Mouse (Mus musculus): Measurements from ENCODE around the gene Ppp4r3b. TPM values are rescaled to one million over a fixed set of nuclear protein-coding genes. Genes with fewer than 3 reads are reported as not detected.

Ppp4r3b gene
- polyA plus RNA-seq, 1 experiment from 2014 or later, result 128 TPM

- H3K27ac ChIP-seq, result no peak overlapping the region
- no peak for ATAC-seq (ENCODE audit: low FRiP score)
- no peaks in the 10 kb centered on the region for H3K9me3 ChIP-seq
- H3K9ac ChIP-seq, result no peak overlapping the region
- H3K4me2 ChIP-seq, result no peak overlapping the region
- H3K27me3 ChIP-seq, result no peaks in the 10 kb centered on the region
- H3K4me3 ChIP-seq (replicated peaks), result no peak overlapping the region
- no peaks in the 10 kb centered on the region for H3K4me1 ChIP-seq
- H3K36me3 ChIP-seq (replicated peaks), result peaks cover 33% of the 10 kb centered on the region
- 95% methylated on average over 5 of the region's 5 CpGs for WGBS
These were observed 9.1 kb downstream of the Ppp4r3b start for GRCm38 (mm10) chr11:29181751-29182150.

DNA sequence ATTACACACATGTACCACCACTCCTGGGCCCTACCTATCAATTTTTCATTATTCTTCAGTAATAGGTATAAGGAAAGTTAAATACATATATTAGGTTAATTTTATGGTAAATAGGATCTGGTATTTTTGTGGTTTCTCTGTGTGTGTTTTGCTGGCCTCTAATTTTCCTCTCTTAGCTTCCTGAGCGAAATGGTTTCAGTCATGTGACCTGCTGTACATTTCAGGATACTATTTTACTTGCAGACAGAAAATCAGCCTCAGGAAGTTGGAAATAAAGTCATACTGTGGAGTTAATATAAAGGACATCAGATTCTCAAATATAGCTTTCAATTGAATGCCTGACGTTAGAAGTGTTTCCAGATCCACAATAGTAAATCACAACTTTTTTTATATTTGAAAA is 16.3 kb downstream of the Ppp4r3b start:
- Histone ChIP-seq H3K4me2 (no peak overlapping the region), H3K4me3 (replicated peaks) (no peak overlapping the region), H3K9ac (no peak overlapping the region), H3K36me3 (replicated peaks) (peaks cover 46% of the 10 kb centered on the region), H3K4me1 (no peaks in the 10 kb centered on the region), H3K27me3 (no peaks in the 10 kb centered on the region), H3K27ac (no peak overlapping the region), H3K9me3 (no peaks in the 10 kb centered on the region)
- no peak for ATAC-seq (ENCODE audit: low FRiP score)
- 86% methylated on average over 2 of the region's 2 CpGs for WGBS

DNA sequence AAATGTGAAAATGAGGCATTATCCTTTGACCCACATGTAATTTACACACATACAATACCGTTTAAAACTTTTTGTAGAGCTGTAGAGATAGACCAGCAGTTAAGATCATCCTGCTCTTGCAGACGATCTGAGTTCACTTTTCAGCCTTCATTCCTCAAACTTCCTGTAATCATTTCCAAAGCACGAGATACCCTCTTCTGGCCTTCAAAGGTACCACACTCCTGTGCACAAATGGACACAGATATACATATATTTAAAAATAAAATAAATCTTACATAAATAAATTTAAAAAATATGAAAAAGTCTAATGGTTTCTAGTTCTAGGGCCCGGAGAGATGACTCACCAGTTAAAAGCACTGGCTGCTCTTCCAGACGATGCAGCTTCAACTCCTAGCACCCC is 31.0 kb downstream of the Ppp4r3b start:
- Histone ChIP-seq H3K4me2 (no peak overlapping the region), H3K36me3 (replicated peaks) (peaks cover 37% of the 10 kb centered on the region), H3K27me3 (no peaks in the 10 kb centered on the region), H3K27ac (no peak overlapping the region), H3K9me3 (no peaks in the 10 kb centered on the region), H3K4me1 (no peaks in the 10 kb centered on the region), H3K9ac (no peak overlapping the region), H3K4me3 (replicated peaks) (no peak overlapping the region)
- WGBS, result 95% methylated on average over 5 of the region's 5 CpGs
- ATAC-seq (ENCODE audit: low FRiP score), result no peak

DNA sequence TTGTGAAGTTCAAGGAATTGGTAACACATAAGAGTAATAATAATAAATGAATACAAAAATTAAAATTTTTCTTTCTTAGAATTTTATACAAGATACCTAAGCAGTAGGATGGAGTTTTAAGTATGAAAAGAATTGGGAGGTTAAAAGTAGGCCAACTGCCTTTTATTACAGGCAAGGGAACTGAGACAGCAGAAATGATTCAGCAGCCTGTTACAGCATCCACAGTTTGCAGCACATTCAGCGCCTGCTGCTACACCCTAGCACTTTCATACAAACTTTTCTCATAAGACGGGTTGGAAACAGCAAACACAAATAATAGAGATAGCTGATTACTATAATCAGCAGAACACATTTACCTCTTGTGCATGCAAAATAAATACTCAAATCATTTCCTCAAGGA is 37.1 kb downstream of the Ppp4r3b start:
- H3K36me3 ChIP-seq (replicated peaks), result peaks cover 30% of the 10 kb centered on the region
- no peak for ATAC-seq (ENCODE audit: low FRiP score)
- 93% methylated on average over 2 of the region's 2 CpGs for WGBS

GRCm38 (mm10) chr11:29216196-29216595 is 43.5 kb downstream of the Ppp4r3b start:
- no peak for ATAC-seq (ENCODE audit: low FRiP score)
- 93% methylated on average over 2 of the region's 2 CpGs for WGBS

More for the DNA sequence above, 37.1 kb downstream of the Ppp4r3b start:
- Histone ChIP-seq H3K4me2 (no peak overlapping the region), H3K9me3 (no peaks in the 10 kb centered on the region), H3K4me1 (no peaks in the 10 kb centered on the region), H3K9ac (no peak overlapping the region), H3K4me3 (replicated peaks) (no peak overlapping the region), H3K27me3 (no peaks in the 10 kb centered on the region), H3K27ac (no peak overlapping the region)

DNA sequence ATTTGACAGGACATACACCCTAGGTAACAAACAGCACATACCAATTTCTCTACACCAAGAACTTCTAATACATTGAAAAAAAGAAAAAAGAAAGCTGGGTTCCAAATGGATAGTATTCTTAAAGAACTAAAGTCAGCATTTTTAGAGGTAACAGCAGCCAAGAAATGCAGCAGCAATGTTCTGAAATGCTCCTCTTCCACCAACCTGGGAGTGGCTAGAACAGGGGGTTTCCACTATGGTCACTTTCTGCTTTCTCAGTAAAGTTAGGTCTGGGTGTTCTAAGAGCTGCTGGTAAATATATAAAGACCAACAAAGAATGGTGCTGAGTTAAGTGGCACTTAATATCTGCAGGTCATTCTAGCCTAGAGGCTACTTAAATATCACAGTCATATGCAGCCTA is 46.4 kb downstream of the Ppp4r3b start:
- Histone ChIP-seq H3K4me3 (replicated peaks) (no peak overlapping the region), H3K9me3 (no peaks in the 10 kb centered on the region), H3K4me2 (no peak overlapping the region), H3K9ac (no peak overlapping the region), H3K27ac (no peak overlapping the region), H3K4me1 (no peaks in the 10 kb centered on the region), H3K36me3 (replicated peaks) (peaks cover 69% of the 10 kb centered on the region), H3K27me3 (no peaks in the 10 kb centered on the region)
- ATAC-seq (ENCODE audit: low FRiP score), result no peak

More at GRCm38 (mm10) chr11:29216196-29216595, 43.5 kb downstream of the Ppp4r3b start:
- H3K27ac ChIP-seq, result no peak overlapping the region
- H3K9me3 ChIP-seq, result no peaks in the 10 kb centered on the region
- H3K4me2 ChIP-seq, result no peak overlapping the region
- no peak overlapping the region for H3K9ac ChIP-seq
- H3K4me1 ChIP-seq, result no peaks in the 10 kb centered on the region
- no peak overlapping the region for H3K4me3 ChIP-seq (replicated peaks)
- H3K27me3 ChIP-seq, result no peaks in the 10 kb centered on the region
- H3K36me3 ChIP-seq (replicated peaks), result peaks cover 63% of the 10 kb centered on the region

GRCm38 (mm10) chr11:29222310-29222709 is 49.6 kb downstream of the Ppp4r3b start:
- no peaks in the 10 kb centered on the region for H3K9me3 ChIP-seq
- peaks cover 50% of the 10 kb centered on the region for H3K36me3 ChIP-seq (replicated peaks)
- no peaks in the 10 kb centered on the region for H3K27me3 ChIP-seq
- H3K27ac ChIP-seq, result no peak overlapping the region
- H3K4me2 ChIP-seq, result no peak overlapping the region
- H3K4me3 ChIP-seq (replicated peaks), result no peak overlapping the region
- no peak for ATAC-seq (ENCODE audit: low FRiP score)
- WGBS, result 94% methylated on average over 5 of the region's 5 CpGs
- no peaks in the 10 kb centered on the region for H3K4me1 ChIP-seq
- H3K9ac ChIP-seq, result no peak overlapping the region

DNA sequence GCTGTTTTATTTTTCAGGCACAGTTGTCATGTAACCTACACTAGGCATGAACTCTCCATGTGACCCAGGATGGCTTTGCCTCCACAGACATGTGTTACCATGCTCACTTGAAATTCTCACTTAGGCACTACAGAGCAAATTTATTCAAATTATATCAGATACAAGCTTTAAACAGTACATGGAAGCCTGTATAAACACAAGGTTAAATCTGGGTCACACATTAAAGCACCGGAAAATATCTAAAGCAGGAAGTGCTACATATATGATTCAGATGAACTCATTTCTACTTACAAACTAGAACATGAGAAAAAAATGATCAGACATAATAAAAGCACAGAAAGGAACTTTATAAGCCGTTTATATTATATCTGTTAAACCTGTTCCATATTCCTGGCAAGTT is 52.1 kb downstream of the Ppp4r3b start:
- H3K9me3 ChIP-seq, result no peaks in the 10 kb centered on the region
- H3K27ac ChIP-seq, result no peak overlapping the region
- no peak overlapping the region for H3K4me2 ChIP-seq
- no peaks in the 10 kb centered on the region for H3K4me1 ChIP-seq
- H3K27me3 ChIP-seq, result no peaks in the 10 kb centered on the region
- ATAC-seq (ENCODE audit: low FRiP score), result no peak
- H3K9ac ChIP-seq, result no peak overlapping the region
- H3K4me3 ChIP-seq (replicated peaks), result no peak overlapping the region
- H3K36me3 ChIP-seq (replicated peaks), result peaks cover 56% of the 10 kb centered on the region
- WGBS, result 95% methylated on average over 2 of the region's 2 CpGs

DNA sequence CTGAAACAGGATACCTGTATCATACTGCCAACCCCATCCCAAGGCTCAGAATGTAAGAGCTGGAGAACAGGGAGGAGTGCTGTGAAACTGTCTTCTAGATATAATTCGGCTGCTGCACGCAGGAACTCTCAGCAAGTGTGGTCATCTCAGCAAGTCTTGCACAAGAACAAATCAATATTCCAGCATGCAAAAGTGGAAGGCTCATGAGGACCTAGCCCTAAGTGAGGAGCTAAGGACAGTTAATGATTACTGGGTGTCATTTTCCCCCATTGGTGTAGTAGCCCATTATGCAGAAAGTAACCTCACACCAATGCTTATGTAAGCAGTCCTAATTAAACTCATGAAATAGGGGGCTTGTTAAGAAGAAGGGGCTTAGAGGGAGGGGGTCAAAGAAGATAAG is 56.3 kb downstream of the Ppp4r3b start:
- Histone ChIP-seq H3K9ac (no peak overlapping the region), H3K4me1 (no peaks in the 10 kb centered on the region), H3K9me3 (no peaks in the 10 kb centered on the region), H3K4me3 (replicated peaks) (no peak overlapping the region), H3K27ac (no peak overlapping the region), H3K4me2 (no peak overlapping the region), H3K36me3 (replicated peaks) (peaks cover 36% of the 10 kb centered on the region), H3K27me3 (no peaks in the 10 kb centered on the region)
- ATAC-seq (ENCODE audit: low FRiP score), result no peak
- WGBS, result 94% methylated on average over 2 of the region's 2 CpGs

GRCm38 (mm10) chr11:29233569-29233968 is 60.9 kb downstream of the Ppp4r3b start:
- no peak for ATAC-seq (ENCODE audit: low FRiP score)
- Histone ChIP-seq H3K4me2 (no peak overlapping the region), H3K36me3 (replicated peaks) (peaks cover 27% of the 10 kb centered on the region), H3K4me3 (replicated peaks) (no peak overlapping the region), H3K9me3 (no peaks in the 10 kb centered on the region), H3K27me3 (no peaks in the 10 kb centered on the region), H3K4me1 (no peaks in the 10 kb centered on the region), H3K9ac (no peak overlapping the region), H3K27ac (no peak overlapping the region)
- WGBS, result 93% methylated on average over 1 of the region's 1 CpGs

DNA sequence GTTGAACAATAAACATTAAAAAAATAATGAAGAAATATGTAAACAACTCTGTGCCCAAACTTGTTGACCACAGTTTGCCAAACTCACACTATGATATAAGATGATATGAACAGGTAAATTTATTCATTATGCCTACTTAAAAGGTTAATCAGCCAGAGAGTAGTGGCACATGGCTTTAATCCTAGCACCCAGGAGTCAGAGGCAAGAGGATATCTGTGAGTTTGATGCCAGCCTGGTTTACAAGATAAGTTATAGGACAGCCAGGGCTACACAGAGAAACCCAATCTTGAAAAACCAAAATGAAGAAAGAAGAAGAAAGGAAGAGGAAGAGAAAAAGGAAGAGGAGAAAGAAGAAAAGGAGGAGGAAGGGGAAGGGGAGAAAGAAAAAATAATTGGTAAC is 64.7 kb downstream of the Ppp4r3b start:
- Histone ChIP-seq H3K9ac (no peak overlapping the region), H3K4me3 (replicated peaks) (no peak overlapping the region)

GRCm38 (mm10) chr11:29238047-29238446 is 65.4 kb downstream of the Ppp4r3b start:
- Histone ChIP-seq H3K36me3 (replicated peaks) (peaks cover 22% of the 10 kb centered on the region), H3K4me2 (no peak overlapping the region), H3K27me3 (no peaks in the 10 kb centered on the region), H3K27ac (no peak overlapping the region), H3K4me3 (replicated peaks) (no peak overlapping the region), H3K4me1 (no peaks in the 10 kb centered on the region), H3K9me3 (no peaks in the 10 kb centered on the region), H3K9ac (no peak overlapping the region)
- no peak for ATAC-seq (ENCODE audit: low FRiP score)

More for the DNA sequence above, 64.7 kb downstream of the Ppp4r3b start:
- no peaks in the 10 kb centered on the region for H3K4me1 ChIP-seq
- H3K27ac ChIP-seq, result no peak overlapping the region
- H3K27me3 ChIP-seq, result no peaks in the 10 kb centered on the region
- H3K4me2 ChIP-seq, result no peak overlapping the region
- no peak for ATAC-seq (ENCODE audit: low FRiP score)
- H3K36me3 ChIP-seq (replicated peaks), result peaks cover 17% of the 10 kb centered on the region
- H3K9me3 ChIP-seq, result no peaks in the 10 kb centered on the region

- no peak overlapping the region for H3K4me2 ChIP-seq
- H3K4me1 ChIP-seq, result no peaks in the 10 kb centered on the region
- no peaks in the 10 kb centered on the region for H3K27me3 ChIP-seq
- no peaks in the 10 kb centered on the region for H3K9me3 ChIP-seq
- no peak overlapping the region for H3K27ac ChIP-seq
- H3K4me3 ChIP-seq (replicated peaks), result no peak overlapping the region
- H3K36me3 ChIP-seq (replicated peaks), result peaks cover 26% of the 10 kb centered on the region
- ATAC-seq (ENCODE audit: low FRiP score), result no peak
- H3K9ac ChIP-seq, result no peak overlapping the region
- 94% methylated on average over 3 of the region's 3 CpGs for WGBS
These were observed 65.9 kb downstream of the Ppp4r3b start for GRCm38 (mm10) chr11:29238551-29238950.

DNA sequence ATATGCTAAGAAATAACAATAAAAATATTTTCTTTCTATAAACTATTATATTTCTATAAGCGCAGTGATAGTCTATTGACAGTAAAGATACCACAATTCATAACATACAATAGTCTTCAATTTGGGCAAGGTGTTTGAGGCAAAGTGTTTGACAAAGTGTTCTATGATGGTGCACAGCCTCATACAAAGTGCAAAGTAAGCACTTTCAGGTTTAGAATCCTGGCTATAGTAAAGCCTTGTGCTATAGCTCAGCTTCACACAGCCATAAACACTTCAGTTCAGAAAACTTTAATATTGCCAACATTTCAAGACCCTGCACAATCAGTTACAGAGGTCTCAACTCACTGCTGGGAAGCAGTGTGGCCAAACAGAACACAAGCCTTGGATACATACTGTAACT is 66.7 kb downstream of the Ppp4r3b start:
- Histone ChIP-seq H3K4me2 (no peak overlapping the region), H3K9ac (no peak overlapping the region), H3K9me3 (no peaks in the 10 kb centered on the region), H3K27me3 (no peaks in the 10 kb centered on the region), H3K36me3 (replicated peaks) (peaks cover 29% of the 10 kb centered on the region), H3K4me1 (no peaks in the 10 kb centered on the region), H3K27ac (no peak overlapping the region), H3K4me3 (replicated peaks) (no peak overlapping the region)
- no peak for ATAC-seq (ENCODE audit: low FRiP score)
- WGBS, result 98% methylated on average over 1 of the region's 1 CpGs
